Comparison of ENCODE assay signal across 8 mouse cellular contexts in the genomic region with DNA sequence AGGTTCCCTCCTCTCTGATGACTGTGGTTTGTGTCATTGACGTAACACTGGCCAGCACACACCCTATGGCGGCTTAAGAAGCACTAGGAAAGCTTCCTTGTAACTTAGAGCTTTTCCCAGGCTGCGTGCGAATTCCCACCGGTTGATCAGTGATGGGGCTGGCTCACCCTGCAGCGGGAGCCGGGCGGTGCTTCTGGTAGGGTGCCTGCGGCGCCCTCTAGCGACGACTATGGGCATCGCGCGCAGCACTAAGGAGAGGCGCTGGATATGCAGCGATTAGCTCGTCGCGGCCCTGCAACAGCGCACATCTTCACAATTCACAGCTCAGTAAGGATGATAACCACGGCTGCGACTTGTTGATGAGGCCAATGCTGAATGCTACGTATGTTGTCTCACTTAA. TPM values are rescaled to one million over a fixed set of nuclear protein-coding genes. Genes with fewer than 3 reads are reported as not detected.
DNase-seq lines count a peak whose midpoint lies in the region; ATAC-seq and TF ChIP-seq lines count a peak whose summit lies in the region.
"Had no signal": no experiment of that assay in that cellular context is flagged by ENCODE, and none has a peak within 500 bp of the region (broad histone marks: within the 10 kb centered on the region; RNA-seq: fewer than 3 reads in every experiment).

No protein-coding gene starts in this region.

- H3K4me2 ChIP-seq in midbrain, embryonic 13.5 days (replicated peaks), result peak overlapping the region; percentile 37
- H3K4me2 ChIP-seq in stomach, postnatal 0 days (replicated peaks; ENCODE audit: low read depth), result no peak overlapping the region; the same call in 1 of the 2 replicates

- H3K27ac ChIP-seq in midbrain, embryonic 13.5 days, result no peak overlapping the region
- no peak overlapping the region for H3K27ac ChIP-seq in stomach, postnatal 0 days (replicated peaks)

- H3K27me3 ChIP-seq in midbrain, embryonic 13.5 days, result peaks cover 13% of the 10 kb centered on the region
- no peaks in the 10 kb centered on the region for H3K27me3 ChIP-seq in stomach, postnatal 0 days (ENCODE audit: control insufficient read depth, insufficient read depth, low read length)

- DNase-seq in brain, adult 2 months (ENCODE audit: low read depth, low spot score), result peak; percentile 93
- peak; percentile 88 for DNase-seq in embryo, embryonic 10.5 days (ENCODE audit: low spot score)
- DNase-seq in gastrocnemius, postnatal 14 days, result peak; percentile 73
- DNase-seq in kidney, adult 11 months, result peak; percentile 52
- DNase-seq in left cerebral cortex, postnatal 14 days (ENCODE audit: low spot score in 2 of 2), result peak; percentile 94
- DNase-seq in stomach, postnatal 0 days (ENCODE audit: low spot score), result peak; percentile 85

- intact Hi-C loops in gastrocnemius, postnatal 14 days (cut with DNase I; ENCODE audit: low total_unique reads), result no loop called here
- intact Hi-C loops in left cerebral cortex, postnatal 14 days (cut with DNase I), result no loop called here

- 0 out of 2 replicates have a peak overlapping the region, but pooled peaks have one; percentile 5 for H3K9ac ChIP-seq in midbrain, embryonic 13.5 days (replicated peaks)
- H3K9ac ChIP-seq in stomach, postnatal 0 days (ENCODE audit: low read length), result no peak overlapping the region

- H3K4me1 ChIP-seq in midbrain, embryonic 13.5 days (replicated peaks), result peaks cover 17% of the 10 kb centered on the region
- no peaks in the 10 kb centered on the region for H3K4me1 ChIP-seq in stomach, postnatal 0 days (replicated peaks; ENCODE audit: control insufficient read depth, insufficient read depth)

- H3K36me3 ChIP-seq in midbrain, embryonic 13.5 days, result no peaks in the 10 kb centered on the region
- no peaks in the 10 kb centered on the region for H3K36me3 ChIP-seq in stomach, postnatal 0 days (ENCODE audit: control insufficient read depth, insufficient read depth, low read length)

- H3K9me3 ChIP-seq in midbrain, embryonic 13.5 days, result no peaks in the 10 kb centered on the region
- 0 out of 2 replicates have a peak, but pooled peaks cover 4% of the 10 kb centered on the region for H3K9me3 ChIP-seq in stomach, postnatal 0 days (ENCODE audit: control insufficient read depth, low read length)

- no peak for TF ChIP-seq EP300 in stomach, postnatal 0 days (optimal IDR thresholded peaks at IDR 0.05)

- under 1% methylated on average over 24 of the region's 24 CpGs for WGBS in midbrain, embryonic 13.5 days
- WGBS in stomach, postnatal 0 days, result under 1% methylated on average over 24 of the region's 24 CpGs

- H3K4me3 ChIP-seq in midbrain, embryonic 13.5 days (replicated peaks), result peak overlapping the region; percentile 12
- H3K4me3 ChIP-seq in stomach, postnatal 0 days (ENCODE audit: low read depth, low read length), result no peak overlapping the region

- peak; percentile 88 for TF ChIP-seq CTCF in stomach, postnatal 0 days (IDR thresholded peaks at IDR 0.05; ENCODE audit: low read depth)

- peak; percentile 53 for ATAC-seq in midbrain, embryonic 13.5 days
- ATAC-seq in stomach, postnatal 0 days (ENCODE audit: low FRiP score, low TSS enrichment), result peak; percentile 41

RNA-seq across cellular contexts. Expression of gene Sgsm1, which starts 3.4 kb away (rescaled TPM):
- under 1 TPM; 0.62 to 0.70 TPM for total RNA-seq in gastrocnemius, postnatal 14 days (2021)
- 100 to 1,000 TPM; 100 to 110 TPM for total RNA-seq in left cerebral cortex, postnatal 14 days (2021)
- polyA plus RNA-seq in midbrain, embryonic 13.5 days (2015; fragmentation: Nextera tagmentation; extraction: Ambion mirVana), result 17.2 and 17.4 TPM in 2 replicates
- 3.2 and 4.2 TPM in 2 replicates for polyA plus RNA-seq in stomach, postnatal 0 days (2015; fragmentation: Nextera tagmentation; extraction: Ambion mirVana)

RNA-seq across cellular contexts. Expression of gene Aym1, which starts 43.1 kb away (rescaled TPM):
- total RNA-seq in gastrocnemius, postnatal 14 days (2021), result not detected
- not detected for total RNA-seq in left cerebral cortex, postnatal 14 days (2021)
- polyA plus RNA-seq in midbrain, embryonic 13.5 days (2015; fragmentation: Nextera tagmentation; extraction: Ambion mirVana), result not detected in 2 replicates
- not detected in 2 replicates for polyA plus RNA-seq in stomach, postnatal 0 days (2015; fragmentation: Nextera tagmentation; extraction: Ambion mirVana)
- polyA plus RNA-seq: heart, embryonic 14.5 days had no signal

Comparison
In these comparisons a context has a peak if more than half of its experiments do, and no peak if none do; other contexts are left out.
1. RNA of gene Sgsm1, which starts 3.4 kb away (total RNA-seq): 100 to 110 TPM in left cerebral cortex, postnatal 14 days; 0.62 to 0.70 TPM in gastrocnemius, postnatal 14 days; every median in the first group is over 10 times any median in the second.
2. Peak in every context shown above with its lines, with median percentiles within 50 percentile points of each other: DNase-seq.